Mouse (Mus musculus) layer of hippocampus, postnatal 25 days (tissue): ENCODE data around the gene Hmgn1. TPM values are rescaled to one million over a fixed set of nuclear protein-coding genes. Genes with fewer than 3 reads are reported as not detected.
"Not testable (repeated sequence)": the region's sequence is repeated elsewhere in the genome, so short reads cannot be mapped to it uniquely, and the experiment has no call there.

Source experiments
- DNase-seq, 2 experiments: peaks; one replicate each; pipeline ENCODE4 v3.0.0; 2022; ENCODE audit warnings: mixed read lengths in 2 of 2, low spot score in 1 of 2; ENCODE audit errors: extremely low spot score in 1 of 2
- total RNA-seq, 2 experiments: library from RNA; stranded (reverse); gene quantifications; 2 replicates each; pipeline ENCODE4 v1.2.3; 2021

Gene Hmgn1
- total RNA-seq, 2 experiments from 2014 or later, result 64.8 to 77.2 TPM

DNA sequence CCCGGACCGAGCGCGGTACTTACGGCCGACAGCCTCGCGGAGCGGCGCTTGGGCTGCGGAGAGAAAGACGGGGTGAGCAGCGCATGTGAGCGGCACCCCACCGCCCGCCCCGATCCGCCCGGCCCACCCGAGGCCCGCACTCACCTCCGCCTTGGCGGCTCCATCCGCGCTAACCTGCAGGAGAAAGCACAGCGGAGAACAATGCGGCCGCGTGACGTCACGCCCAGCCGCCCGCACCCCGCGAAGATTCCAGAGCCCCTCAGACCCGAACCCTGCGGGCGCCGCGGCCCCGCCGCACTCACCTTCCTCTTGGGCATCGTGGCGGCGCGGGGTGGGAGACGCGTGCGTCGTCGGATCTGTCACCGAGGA is 257 bp downstream of the Hmgn1 start:
- DNase-seq, result no peak

DNA sequence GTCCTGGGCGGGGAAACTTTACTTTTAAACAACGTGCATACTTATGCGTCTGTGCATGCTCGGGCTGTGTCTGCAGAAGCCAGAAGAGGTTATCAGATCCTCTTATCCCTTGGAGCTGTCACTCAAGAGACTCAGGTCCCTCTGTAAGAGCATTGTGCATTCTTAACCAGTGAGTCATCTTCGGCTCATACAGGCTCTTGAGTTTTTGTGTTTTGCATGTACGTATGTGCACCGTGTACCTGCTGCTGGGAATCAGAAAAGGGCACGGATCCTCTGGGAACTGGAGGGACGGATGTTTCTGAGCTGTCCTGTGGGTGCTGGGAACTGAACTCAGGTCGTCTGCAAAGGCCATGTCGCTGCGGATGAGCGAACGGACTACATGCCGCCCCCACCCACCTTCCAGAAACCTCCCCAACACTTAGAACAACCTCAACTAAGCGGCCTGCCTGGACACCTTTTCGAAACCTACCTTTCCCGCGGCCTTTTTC is 801 bp downstream of the Hmgn1 start:
- peak; percentile 4 to 11 for DNase-seq

DNA sequence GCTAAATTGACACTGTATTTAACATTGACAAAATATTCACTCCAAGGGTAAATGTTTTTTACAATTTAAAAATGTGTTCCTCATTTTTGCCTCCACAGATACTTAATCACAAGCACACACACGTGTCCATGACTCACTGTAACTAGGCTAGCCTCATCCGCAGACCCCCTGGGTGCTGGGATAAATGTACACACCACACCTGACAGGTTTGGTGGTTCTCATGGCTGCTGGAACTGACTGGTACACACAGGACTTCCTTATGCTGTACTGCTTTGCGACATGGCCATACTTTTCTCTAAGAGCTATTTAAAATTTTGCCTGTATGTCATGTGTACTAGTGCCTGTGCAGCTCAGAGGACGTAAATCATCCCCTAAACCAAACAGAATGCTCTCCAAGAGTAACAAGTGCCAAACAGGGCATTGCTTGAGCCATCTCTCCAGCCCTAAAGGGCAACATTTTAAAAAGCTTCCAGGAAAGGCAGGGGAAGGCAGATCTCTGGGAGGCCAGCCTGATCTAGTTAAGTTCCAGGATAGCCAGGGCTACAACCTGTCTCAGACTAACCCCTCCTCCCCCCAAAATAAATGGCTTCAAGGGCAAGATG is 7.4 kb downstream of the Hmgn1 start:
- DNase-seq, result no peak

DNA sequence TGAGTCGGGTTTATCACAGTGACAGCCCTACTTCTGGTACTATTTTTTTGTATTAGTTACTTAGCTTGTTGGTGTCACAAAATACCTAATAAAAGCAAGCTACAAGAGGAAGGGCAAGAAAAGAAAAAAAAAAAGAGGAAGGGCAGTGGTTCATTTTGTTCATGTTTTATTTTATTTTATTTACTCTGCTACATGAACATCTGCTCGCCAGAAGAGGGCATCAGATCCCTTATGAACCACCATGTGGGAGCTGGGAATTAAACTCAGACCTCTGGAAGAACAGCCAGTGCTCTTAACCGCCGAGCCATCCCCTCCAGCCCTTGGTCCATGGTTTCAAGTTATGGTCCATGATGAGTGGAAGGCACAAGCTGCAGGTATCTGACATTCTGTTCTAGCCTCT is 12.8 kb downstream of the Hmgn1 start:
- no peak for DNase-seq

DNA sequence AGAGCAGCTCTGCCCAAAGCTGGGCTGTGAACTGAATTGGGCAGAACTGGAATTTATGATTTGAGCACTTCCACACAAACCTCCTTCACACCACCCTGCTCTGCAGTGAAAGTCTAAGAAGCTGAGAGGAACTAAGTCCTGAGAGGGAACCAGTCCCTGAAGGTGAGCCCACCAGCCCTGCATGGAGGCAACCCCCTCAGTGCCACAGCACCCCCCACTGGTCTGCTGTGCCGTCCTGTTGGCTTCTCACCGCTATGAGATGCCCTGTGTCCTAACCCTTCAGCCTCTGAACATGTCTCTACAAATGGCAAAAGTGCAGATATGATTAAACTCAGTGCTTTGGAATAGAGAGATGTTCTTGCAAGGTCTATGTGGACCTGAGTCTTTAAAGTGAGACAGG is 14.8 kb downstream of the Hmgn1 start:
- no peak for DNase-seq

DNA sequence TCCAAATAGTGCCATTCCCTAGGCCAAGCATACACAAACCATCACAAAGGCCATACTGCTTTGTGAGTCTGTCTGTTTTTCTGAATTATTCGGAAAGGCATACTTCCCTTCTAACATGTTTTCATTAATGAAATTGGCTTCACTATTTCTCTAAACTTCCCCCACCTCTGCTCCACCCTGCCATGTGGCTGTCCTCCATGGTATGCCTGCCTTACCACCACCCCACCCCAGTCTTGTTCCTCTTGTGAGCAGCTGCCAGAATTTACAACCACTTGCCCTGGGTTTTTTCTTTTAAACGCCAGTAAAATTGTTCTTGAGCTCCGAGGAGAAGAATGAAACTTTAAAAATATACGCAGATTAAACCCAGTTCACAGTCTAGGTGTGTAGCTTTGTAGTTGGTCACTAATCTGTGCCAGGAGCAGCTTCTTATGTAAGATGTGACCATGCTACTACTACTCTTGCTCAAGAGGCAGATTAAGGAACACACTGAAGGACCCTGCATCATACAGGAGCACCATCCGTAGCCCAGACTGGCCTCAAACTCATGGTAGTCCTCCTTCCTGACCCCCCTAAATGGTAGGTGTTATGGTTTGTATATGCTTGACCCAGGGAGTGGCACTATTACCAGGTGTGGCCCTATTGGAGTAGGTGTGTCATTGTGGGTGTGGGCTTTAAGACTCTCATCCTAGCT is 16.7 kb downstream of the Hmgn1 start:
- DNase-seq, result no peak

DNA sequence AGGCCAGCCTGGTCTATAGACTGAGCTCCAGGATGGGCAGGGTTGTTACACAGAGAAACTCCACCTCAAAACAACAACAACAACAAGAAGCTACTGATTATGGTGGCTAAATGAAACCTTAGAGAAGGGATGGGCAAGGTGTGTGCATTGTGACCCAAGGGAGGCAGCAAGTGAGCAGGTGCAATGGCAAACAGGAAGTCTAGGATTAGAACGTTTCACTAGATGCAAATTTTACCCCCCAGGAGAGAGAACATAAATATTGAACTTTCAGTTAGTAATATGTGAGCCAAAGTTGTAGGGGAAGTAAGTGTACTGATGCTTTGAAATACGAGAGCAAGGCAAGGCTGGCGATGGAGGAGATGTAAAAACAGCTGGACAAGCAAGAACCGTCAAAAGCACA is 17.9 kb downstream of the Hmgn1 start:
- DNase-seq, result no peak

DNA sequence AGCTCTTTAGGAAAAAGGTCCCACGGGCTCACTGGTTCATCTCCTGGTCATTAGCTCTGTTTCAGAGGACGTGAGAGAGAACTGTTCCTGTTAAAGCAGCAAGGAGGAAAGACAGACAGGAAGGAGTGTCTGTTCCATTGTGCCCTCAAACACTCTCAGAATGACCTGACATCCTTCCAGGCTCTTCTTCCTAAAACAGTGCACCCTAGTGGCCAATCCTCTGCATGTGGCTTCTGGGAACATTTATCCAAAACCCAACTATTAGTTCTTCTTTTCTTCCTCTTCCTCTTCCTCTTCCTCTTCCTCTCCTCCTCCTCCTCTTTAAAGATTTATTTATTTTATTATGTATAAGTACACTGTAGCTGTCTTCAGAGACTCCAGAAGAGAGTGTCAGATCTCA is 24.5 kb downstream of the Hmgn1 start:
- no peak for DNase-seq

DNA sequence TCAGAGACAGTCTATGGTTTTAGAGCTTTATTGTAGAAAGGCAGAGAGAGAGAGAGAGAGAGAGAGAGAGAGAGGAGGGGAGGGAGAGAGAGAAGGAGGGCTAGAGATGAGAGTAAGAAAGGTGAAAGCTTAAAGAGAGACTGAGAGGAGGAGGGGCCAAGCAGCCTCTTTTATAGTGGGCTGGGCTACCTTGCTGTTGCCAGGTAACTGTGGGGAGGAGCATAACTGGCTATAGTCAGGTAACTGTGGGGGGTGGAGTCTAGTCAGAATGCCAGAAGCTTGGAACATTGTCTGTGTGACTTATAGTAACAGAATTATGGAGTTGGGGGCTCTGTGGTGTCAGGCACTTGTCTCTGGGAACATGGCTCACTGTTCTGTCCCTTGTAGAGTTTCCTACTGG is 29.7 kb downstream of the Hmgn1 start:
- not testable (repeated sequence) for DNase-seq

DNA sequence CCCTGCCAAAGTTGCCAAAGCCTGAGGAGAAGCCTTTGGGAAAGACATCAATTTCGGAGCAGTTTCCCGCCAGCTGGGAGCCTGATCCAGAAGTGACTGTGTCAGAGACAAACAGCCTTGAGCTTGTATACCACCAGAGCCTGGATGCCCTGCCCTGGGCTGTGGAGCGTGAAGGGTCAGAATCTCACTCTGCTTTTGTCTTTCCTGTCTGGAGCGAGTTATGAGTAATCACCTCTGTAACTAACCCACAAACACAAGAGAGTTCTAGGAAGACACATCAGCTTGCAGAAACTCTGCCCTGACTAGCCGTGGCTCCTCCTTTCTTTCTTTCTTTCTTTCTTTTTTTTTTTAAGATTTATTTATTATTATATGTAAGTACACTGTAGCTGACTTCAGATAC is 31.6 kb downstream of the Hmgn1 start:
- DNase-seq, result no peak

DNA sequence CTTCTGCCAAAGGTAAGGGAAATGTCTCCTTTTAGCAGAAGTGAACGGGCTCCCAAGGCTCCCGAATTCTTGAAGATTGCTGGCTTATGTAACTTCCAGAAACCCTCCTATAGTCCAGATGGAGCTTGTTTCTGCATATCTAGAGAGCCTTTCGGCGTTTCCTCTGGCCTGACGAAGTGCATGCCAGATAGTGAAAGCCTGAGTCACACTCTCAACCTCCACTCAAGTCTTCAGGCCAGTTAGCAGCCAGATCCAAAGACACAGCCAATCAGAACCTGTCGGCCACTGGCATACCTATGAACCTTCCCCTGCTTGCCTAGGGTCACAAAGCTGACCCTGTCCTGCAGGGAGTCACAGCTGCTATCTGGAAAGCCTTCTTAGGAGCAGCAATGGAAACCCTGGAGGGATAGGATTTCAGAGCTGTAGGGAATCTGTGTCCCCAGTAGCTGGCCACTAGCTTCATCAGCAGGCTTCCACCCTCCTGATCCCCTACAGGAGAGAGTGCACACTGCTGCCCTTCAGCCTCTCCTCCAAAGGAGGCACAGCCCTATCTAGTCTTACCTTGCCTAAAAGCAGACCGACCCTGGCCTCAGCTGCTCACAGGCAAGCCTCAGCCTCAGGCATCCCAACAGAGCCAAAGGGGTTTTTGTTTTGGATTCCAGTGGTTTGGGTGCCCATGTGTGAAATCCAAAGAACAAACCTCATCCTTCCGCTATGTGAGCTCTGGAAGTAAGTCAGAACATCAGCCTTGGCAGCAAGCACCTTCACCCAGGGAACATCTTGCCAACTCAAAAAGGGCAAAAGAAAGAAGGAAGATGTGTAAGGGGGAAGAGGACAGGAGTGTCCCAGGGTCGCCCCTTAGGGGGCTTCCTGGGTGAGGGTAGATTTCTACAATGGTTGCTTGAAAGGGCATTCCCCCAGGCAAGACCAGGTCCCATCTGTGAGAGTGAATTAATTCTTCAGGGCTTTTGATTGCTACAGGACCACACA is 35.7 kb downstream of the Hmgn1 start:
- DNase-seq, result no peak

DNA sequence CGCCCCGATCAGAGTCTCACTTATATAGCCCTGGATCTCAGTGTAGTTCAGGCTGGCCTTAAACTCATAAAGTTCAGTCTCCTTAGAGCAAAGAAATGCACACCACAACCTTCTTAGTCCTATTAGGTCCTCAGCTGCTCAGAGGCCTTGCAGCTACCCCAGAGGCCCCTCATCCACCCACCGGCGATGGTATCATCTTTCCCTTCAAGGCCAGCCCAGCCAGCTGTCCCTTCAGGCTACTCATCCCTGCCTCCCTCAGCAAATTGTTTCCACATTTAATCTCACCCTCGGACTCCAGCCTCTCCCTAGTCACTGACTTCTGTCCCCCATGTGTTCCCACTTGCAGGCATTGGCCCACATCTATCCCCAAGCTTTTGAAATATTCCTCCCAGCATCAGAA is 39.4 kb downstream of the Hmgn1 start:
- no peak for DNase-seq

DNA sequence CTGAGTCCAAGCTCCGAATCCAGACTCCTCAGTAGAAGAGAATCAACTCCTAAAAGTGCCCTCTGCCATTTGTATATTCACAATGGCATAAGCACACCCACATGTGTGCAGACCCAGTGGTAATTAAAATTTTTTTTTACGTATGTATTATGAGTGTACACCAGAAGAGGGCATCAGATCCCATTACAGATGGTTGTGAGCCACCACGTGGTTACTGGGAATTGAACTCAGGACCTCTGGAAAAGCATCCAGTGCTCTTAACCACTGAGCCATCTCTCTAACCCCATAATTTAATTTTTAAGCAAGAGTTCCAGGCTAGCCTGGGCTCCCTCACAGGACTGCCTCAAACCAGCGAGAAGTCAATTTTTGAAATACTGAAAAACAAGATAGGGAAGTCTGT is 40.1 kb downstream of the Hmgn1 start:
- no peak for DNase-seq

DNA sequence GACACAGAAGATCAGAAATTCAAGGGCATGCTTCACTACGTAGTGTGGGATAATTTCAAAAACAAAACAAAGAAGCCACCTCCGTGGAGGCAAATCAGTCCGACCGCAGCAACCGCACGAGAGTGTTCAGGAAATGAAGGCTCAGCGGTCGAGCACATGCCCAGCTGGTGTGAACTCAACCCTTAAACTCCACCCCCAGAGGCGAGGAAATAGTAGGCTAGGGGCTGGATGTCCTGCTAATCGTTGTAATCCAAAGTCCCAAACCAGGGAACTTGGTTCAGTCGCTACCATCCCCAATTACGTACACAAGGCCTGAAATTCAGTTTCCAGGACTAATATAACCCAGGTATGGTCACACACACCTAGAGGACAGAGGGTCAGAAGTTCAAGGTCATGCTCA is 40.5 kb downstream of the Hmgn1 start:
- no peak for DNase-seq

DNA sequence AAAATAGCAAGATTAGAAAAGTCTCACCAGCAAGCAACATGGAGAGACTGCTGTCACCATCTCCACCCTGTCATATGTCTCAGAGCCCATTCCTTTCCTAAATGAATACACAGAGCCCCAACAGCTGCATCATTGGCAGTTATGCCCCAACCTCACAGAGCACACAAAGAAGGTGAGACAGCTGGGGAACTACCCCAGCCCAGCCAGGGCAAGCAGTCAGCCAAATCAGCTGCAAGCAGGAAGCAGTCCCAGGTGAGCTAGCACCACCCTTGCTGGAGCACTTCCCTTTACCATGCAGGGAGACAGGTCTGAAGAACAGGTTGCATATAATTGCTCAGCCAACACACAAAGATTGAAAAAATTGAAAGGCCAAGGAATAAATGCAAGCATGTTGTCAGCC is 41.9 kb downstream of the Hmgn1 start:
- no peak for DNase-seq

DNA sequence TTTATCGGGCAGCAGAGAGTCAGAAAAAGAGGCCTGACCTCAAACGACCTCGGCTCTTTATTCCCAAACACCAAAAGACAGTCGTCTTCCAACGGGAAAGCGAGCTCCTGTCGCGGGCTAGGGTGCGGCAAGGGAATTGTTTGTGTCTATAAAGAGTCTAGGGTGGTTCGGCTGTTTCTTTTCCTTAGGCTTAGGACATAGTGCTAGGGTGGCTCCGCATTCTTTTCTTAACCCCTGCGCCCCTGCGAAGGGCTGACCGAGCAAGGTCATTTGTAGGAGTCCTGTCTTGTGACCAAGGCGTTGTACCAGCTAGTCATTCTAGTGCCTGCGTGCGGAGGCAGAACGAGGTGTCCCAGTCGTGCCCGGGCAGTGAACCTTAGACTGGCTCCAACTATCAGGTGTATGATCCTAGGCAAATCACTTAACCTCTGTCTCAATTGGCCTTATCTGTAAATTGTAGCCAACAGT is 44.3 kb downstream of the Hmgn1 start:
- DNase-seq, result peak in 1 of 2 experiments; percentile 15

DNA sequence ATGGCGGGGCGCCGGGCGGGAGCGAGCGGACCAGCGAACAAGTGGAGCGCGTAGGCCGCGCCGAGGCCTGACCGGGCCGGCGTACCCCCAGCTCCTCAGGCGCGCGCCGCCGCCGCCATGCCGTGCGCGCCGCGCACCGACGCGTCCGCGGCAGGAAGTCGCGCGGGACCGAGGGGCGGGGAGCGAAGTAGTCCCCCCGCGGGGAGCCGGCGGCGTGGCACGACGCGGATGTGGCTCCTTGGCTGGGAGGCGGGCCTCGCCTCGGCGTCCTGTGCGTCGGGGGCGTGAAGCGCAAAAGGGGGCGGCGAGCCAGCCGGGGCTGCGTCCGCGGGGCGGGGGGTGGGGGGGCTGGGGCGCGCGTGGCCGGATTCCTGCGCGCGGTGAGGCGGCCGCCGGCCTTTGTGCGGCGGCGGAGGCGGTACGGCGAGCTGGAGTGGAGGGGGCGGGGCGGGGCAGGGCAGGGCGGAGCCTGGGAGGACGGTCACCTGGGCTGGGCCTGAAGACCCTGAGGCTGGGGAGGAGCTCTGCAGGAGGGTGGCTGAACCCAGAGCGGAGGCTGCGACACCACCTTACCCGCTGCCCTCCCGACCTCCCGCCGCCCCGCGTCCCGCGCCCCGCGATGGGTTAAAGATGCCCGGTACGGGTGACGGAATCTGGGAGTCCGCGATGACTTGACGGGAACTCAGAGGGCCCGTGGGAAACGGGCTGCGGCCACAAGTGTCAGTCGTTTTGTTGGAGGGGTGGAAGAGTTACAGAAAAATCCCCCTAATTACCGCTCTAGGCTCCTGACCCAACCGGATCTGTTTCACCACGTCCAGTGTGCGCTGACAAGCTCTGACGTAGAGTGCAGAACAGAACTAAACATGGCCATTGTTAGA is 45.0 kb downstream of the Hmgn1 start, which contains the start of gene Brwd1:
Gene Brwd1, minus strand, starts transcription at position 226 of the 878 bp plus-strand sequence.
- peak; percentile 66 to 88 for DNase-seq

DNA sequence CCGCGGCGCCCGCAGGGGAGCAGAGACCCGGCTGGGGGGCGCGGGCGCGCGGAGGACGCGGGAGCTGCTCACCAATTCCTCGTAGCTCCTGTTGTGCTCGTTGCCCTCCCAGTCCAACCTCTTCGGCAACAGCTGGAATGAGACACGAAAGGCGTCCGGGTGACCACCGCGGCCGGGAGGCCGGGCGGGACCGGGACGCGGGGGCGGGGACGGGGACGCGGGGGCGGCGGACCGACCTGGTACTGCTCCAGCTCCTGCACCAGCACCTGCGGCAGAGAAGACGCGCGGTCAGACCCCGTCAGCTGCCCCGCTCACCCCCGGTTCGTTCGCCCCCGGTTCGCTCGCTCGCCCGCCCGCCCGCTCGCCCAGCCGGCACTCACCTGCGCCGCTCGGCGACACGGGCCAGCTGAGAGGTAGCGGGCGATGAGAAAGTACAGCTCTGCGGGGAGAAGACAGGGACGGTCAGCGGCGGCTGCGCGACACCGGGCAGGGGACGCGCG is 45.7 kb downstream of the Hmgn1 start:
- DNase-seq, result no peak

DNA sequence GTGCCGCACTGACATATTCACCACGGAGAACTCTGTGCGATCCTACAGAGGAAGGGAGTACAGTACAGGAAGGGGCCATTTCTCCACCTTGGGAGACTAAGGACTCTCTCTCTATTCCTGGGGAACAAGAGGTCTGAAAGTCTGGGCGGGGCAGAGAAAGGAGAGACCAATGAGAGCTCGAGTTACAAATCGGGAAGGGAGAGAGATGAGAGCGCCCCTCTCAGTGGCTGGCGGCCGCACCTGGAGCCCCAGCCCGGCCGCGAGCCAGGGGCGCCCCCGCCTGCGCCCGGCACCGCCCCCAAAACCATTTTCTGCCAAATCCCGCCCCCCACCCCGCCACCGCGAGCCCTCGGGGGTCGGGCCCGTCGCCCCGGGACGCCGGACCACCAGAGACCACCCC is 46.2 kb downstream of the Hmgn1 start:
- peak; percentile 84 to 94 for DNase-seq

DNA sequence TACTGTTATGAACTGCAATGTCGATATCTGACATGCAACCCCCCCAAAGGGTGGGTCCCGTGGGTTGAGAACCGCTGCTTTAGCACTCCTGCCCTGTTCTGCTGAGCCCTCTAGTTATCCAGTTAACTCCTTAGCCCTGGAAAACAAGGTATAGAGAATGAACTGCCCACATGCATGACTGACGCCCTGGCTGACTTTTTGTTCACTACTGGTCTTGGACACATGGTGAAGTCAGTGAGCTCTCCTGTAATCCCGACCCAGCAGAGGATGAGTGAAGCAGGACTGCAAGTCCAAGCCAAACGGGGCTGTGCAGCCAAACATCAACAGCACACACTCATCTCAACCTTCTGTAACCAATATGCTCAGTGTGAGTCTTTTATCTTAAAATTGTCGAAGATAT is 47.0 kb downstream of the Hmgn1 start:
- no peak for DNase-seq
